Mouse (Mus musculus): ENCODE results near the gene Vamp8.

Vamp8 gene

DNA sequence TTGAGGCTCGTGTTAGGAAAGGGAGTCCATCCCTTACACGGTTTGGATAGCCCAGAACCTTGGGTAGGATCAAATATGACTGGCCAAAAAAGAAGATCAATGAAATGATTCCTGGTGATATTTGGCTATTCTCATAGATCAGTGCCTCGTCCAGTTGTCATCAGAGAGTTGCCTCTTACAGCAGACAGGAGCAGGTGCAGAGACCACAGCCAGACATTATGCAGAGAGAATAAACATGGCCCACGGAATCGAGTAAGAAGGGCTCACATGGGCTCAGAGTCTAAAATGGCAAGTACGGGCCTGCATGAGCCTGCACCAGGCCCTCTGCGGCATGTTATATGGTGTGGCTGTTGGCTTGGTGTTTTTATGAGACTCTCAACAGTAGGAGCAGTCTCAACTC is 14.9 kb upstream of the Vamp8 start:
- DNase-seq (ENCODE audit: low spot score in 2 of 2), result no peak

DNA sequence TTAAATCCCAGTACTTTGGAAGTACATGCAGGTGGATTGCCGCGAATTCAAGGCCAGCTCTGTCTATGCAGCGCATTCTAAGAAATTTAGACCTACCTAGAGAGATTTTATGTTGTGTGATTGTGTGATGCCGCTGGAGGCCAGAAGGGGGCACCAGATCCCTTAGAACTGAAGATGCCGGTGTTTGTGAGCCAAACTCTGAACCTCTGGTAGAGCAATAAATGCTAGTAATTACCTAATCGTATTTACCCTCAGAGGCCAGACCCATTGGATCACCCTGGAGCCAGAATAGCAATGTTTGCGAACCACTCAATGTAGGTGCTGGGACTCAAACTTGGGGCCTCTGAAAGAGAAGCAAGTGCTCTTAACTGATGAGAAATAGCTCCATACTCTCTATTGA is 11.4 kb upstream of the Vamp8 start:
- DNase-seq (ENCODE audit: low spot score in 2 of 2), result peak; percentile 72 to 79

- DNase-seq (ENCODE audit: low spot score in 2 of 2), result no peak
Measured at GRCm38 (mm10) chr6:72399967-72400366, 9.5 kb upstream of the Vamp8 start.

DNA sequence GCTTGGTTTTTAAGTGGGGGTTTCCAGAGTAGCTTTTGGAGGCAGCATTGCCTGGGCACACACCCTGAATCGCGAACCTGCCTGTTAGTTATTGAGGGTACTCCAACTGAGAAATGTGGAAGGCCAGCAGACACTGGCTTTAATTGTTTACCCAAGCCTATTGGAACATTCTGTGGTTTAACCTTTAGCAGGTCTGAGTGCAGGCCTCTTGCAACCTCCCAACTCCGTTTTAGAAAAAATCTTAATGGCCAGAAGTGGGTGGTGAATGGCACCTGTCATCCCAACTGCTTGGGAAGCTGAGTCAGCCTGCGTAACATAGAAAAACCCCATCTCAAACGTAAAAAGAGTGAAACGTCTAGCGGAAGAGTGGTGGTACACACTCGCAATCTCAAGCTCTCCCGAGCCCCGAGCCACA is 6.3 kb upstream of the Vamp8 start:
- no peak for DNase-seq (ENCODE audit: low spot score in 2 of 2)

DNA sequence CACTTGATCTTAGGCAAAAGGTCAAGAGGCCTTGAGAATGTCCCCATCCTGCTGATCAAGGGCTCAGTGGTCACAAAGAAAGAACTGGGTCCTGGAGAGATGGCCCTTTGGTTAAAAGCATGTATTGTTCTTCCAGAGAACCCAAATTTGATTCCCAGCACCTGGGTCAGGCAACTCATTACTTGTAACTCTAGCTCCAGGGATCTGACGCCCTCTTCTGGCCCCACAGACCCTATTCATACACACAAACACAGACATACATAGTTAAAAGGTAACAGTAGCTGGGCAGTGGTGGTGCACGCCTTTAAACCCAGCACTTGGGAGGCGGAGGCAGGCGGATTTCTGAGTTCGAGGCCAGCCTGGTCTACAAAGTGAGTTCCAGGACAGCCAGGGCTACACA is 1.8 kb upstream of the Vamp8 start:
- no peak for DNase-seq (ENCODE audit: low spot score in 2 of 2)

GRCm38 (mm10) chr6:72390795-72391521 is 455 bp upstream of the Vamp8 start:
- peak in 1 of 2 experiments; percentile 11 for DNase-seq (ENCODE audit: low spot score in 2 of 2)

DNA sequence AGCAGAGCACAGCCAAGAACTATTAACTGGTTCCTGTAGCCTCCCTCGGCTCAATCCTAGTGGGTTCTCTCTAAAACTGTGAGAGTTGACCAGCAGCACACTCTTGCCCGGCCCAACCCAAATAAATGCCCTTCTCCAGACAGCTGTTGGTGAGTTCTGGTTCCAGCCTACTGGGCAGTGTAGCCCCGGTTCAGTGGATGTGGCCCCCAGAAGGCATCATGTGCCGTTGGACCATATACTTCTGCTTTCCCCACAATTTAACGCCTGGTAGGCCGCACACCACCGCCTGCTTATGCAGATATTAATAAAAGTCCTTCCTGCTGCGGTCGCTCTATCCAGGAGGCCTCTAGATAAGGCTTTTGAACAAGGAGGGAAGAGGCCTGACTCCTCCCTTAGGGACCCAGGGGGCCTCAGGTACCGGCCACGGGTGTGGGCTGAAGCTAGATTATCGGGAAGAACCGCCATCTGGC is 997 bp downstream of the Vamp8 start:
- peak; percentile 32 to 65 for DNase-seq (ENCODE audit: low spot score in 2 of 2)

DNA sequence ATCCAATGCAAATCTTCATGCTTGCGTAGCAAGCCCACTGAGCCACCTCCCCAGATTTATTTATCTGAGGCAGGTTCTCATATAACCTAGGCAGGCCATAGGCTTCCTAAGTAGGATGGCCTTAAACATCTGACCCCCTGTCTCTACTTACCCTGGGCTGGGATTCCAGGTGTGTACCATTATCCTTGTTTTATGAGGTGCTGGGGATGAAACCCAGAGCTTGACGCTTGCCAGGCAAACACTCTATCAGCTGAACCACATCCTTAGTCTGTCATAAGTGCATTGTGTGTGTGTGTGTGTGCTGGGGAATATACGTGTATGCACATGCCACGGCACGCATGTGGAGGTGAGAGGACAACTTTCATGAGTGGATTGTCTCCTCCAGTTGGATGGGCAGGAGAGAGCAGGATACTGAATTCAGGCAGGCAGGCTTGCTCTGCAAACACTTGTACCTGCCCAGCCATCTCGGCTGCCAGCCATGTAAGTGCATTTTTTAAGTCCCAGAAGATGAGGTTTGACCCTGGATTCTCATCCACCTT is 1.6 kb downstream of the Vamp8 start:
- no peak for DNase-seq (ENCODE audit: low spot score in 2 of 2)

DNA sequence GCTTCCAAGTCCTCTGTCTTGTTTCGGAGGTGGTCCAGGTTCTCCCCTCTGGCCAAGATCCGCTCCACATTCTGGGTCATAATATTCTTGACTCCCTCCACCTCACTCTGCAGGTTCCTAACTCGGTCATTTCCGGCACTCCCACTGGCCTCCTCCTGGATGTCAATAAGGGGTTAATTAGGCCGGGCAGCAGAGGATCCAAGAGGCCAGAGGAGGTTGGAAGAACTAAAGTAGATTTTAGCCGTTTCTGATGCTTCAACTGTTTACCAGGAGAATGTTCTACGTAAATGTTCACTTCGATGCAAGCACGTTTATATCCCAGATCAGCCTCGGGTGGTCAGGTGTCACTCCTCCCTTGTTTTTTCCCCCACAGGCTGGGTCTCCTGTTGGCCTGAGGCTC is 2.2 kb downstream of the Vamp8 start:
- DNase-seq (ENCODE audit: low spot score in 2 of 2), result no peak

DNA sequence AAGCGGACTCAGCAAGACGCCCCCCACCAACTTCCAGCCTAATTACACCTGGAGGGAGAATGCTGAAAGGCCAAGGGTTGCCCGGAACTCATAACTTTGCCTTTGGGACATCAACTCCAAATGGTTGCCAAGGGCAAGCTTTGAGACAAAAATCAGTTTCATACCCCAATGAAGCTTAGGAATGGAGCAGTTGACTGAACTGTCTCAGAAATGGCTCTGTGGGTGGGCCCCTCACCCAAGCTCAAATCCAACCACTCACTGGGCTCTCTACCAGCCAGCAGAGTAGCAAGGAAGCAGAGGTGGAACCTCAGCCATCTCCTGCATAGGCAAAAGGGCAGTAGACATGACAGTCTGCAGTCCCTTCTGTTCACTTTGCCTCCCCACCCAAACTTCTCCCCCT is 2.7 kb downstream of the Vamp8 start:
- no peak for DNase-seq (ENCODE audit: low spot score in 2 of 2)

DNA sequence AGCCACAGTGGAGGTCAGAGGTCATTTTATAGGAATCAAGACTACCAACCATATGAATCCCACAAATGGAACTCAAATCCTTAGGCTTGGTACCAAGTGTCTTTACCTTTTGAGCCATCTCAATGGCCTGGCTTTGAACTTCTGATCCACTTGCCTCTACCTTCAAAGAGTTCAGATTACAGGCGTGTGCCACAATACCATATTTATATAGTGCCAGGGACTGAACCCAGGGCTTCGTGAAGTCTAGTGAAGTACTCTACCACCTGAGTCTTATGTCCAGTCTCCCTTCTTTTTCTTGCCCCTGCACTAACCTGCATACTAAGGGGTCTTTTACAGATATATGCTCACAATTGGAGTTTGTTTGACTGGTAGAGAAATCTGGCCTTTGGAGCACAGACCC is 3.9 kb downstream of the Vamp8 start:
- no peak for DNase-seq (ENCODE audit: low spot score in 2 of 2)

DNA sequence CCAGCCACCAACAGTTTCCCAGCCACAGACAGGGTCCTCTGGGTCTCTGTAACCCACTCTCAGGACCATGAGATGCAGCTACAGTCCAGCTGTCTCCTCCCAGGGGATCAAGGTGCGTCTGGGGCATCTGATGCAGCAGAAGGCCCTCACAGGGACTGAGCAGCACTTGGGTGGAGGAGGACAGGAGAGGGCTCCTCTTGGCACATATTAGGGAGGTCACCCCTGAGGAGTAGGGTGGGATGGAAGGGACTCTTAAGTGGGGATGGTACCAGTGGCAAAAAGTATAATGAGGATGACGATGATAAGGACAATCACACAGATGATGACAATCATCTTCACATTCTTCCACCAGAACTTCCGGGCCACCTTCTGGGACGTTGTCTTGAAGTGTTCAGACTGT is 5.2 kb downstream of the Vamp8 start:
- DNase-seq (ENCODE audit: low spot score in 2 of 2), result no peak

DNA sequence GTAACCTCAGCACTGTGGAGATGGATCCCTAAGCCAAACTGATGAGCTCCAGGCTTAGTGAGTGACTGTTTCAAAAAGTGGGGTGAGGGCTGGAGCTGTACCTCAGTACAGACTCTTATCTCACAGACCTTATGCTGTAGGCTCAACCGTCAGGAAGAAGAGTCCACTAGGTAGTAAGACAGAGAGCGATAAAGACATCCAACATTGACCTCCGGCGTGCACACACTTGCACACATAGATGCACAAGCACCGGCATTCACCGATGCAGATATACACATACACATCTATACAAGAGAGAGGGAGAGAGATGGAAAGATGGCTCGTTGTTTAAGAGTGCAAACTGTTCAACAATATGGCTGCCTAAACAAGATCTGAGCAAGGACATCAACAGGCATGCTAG is 6.6 kb downstream of the Vamp8 start:
- DNase-seq (ENCODE audit: low spot score in 2 of 2), result no peak

DNA sequence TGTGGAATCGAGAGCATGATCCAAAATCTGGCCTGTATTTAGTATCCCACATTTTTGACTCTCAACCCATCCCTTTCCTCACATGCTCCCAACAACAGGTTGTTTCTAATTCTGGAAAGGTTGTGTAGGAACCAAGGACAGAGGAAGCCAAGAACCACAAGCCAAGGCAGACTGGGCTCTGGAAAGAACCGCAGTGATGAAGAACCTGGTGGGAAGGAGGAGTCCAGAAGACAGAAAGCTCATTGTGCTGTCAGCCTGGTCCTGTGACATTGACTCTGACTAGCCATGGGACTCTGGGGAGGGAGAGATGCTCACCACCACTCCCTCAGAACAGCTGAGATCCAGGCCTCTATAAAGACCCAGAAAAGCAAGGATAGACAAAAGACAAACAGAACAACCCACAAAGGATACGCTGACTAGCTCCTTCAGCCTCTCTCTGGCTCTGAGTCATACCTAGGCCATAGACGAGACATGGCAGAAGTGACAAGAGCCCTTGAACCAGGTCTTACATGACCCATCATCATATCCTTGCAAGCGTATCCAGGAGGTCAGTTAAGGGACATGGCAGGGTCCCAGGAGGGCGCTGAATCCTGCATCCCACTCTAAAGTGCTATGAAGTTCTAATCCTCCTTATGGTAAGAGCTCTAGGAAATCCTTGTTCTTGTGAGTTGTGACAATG is 7.2 kb downstream of the Vamp8 start:
- DNase-seq (ENCODE audit: low spot score in 2 of 2), result no peak

DNA sequence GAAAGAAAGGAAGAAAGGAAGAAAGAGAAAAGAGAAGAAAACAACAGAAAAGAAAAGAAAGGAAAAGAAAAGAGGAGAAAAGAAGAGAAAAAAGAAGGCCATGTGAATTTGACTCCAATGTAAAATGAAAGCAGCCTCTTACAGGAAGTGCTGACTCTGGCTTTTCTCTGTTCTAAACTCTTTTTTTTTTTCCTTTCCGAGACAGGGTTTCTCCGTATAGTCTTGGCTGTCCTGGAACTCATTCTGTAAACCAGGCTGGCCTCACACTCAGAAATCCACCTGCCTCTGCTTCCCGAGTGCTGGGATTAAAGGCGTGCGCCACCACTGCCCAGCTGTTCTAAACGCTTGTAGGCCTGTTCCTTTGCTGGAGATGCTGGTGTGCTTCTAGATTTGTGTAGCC is 8.0 kb downstream of the Vamp8 start:
- DNase-seq (ENCODE audit: low spot score in 2 of 2), result no peak

- peak; percentile 85 to 90 for DNase-seq (ENCODE audit: low spot score in 2 of 2)
Measured at GRCm38 (mm10) chr6:72380131-72380770, 10.3 kb downstream of the Vamp8 start, which contains the start of gene Vamp5. Vamp5 (minus strand) TSS chr6:72380468.

DNA sequence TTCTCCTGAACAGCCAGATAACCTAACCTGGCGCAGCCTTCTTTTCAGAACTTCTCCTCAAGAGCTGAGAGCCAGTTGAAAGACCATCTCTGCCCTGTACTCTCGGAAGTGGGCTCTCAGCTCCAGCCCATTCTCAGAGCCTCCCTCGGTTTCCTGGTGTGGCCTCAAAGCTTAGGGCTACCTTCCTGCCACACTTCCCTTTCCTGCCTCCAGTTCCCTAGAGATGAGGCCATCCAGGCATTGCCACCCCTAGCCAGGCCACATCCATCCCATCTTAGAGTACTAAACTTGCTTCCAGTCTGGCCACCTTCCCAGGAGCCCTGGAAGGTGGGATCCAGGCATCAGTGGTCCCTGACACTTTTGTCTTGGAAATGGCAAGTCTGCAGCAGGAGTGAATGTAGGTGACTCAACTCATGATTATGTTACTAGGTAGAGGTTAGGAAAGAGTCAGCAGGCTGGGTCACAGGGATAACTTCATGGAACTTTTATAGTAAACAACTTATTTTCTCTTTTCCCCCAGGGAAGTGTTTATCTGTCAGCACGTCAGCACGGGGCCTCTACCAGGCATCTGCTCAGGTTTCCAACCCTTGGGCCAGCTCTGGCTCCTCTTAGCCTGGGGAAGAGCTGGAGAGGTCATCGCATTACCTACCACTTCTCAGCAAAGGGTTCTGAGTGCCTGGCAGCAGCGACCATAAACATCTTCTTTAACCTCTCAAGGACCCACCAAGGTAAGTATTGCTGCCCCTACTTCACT is 10.9 kb downstream of the Vamp8 start:
- no peak for DNase-seq (ENCODE audit: low spot score in 2 of 2)

- DNase-seq (ENCODE audit: low spot score in 2 of 2), result no peak
Measured at GRCm38 (mm10) chr6:72378510-72379234, 11.8 kb downstream of the Vamp8 start.

DNA sequence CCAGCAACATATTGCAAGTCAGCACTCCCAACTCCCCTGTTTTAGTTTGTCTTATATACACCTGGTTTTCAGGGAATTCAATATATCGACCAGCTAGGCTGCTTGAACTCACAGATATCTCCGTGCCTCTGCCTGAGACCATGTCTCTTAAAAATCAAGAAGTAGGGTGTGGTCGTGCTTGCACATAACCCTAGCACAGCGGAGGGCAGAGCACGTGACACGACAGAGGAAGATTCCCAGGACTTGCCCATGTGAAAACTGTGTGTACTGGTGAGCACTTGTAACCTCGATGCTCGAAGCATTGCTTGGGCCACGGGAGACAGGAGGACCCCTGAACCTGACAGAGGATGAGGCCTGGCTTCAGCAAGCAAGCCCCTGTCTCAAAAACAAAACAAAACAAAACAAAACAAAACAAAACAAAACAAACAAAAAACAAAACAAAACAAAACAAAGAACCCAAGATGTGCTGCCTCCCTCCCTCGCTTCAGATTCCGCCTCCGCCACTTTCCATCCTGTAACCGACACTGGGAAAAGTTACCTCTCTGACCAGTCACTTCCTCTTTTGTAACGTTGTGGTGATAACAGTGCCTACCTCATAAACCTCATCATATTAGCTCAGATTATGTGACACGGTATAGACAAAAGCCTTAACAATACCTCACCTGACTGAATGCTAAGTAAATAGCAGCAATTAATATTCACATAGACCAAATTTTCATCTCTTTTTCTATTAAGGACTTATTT is 15.5 kb downstream of the Vamp8 start:
- DNase-seq (ENCODE audit: low spot score in 2 of 2), result peak in 1 of 2 experiments; percentile 12

DNA sequence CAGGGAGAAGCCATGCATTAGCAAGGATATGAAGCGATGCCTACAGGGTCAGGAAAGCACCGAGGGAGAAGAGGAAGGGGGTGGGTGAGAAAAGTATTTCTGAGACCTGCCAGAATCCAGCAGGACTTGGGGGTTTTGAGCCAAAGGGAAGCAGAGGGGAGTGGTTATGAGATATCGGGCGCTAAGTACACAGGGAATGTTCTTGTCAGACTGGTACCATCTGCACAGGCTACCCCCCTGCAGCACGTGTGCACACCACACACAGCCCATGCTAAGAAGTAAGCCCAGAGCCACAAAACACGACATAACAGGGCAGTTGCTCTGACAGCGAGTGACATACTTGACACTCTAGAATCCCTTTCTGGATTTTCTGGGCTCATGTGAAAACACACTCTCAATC is 16.3 kb downstream of the Vamp8 start:
- no peak for DNase-seq (ENCODE audit: low spot score in 2 of 2)

Measured in natural killer cell, adult 2 months (primary cell).